Mouse (Mus musculus): Measurements from ENCODE around the gene Ttll10.

Ttll10 gene

DNA sequence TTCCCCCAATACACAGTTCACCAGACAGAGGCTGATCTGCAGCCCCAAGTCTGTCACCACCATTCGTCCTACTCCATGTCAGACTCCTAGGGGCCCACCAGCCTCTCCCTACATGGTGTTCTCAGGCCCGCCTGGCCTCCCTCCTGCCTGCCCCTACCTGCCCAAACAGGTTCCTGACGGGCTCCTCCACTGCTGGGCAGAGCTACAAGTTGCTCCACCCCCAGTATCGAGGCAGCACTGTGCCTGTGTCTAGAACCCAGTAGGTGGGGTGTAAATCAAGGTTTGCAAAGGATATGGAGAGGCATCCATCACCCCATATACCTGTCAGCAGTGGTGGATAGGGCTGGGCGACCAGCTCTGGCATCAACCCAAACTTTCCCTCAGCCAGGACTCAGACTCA, at the start of gene Ttll10:
Ttll10 (minus strand) TSS at position 154 of the 400 bp plus-strand sequence.
- no peak for DNase-seq

GRCm38 (mm10) chr4:156103342-156103741, 44.1 kb upstream of the Ttll10 start:
- no peak for DNase-seq

DNA sequence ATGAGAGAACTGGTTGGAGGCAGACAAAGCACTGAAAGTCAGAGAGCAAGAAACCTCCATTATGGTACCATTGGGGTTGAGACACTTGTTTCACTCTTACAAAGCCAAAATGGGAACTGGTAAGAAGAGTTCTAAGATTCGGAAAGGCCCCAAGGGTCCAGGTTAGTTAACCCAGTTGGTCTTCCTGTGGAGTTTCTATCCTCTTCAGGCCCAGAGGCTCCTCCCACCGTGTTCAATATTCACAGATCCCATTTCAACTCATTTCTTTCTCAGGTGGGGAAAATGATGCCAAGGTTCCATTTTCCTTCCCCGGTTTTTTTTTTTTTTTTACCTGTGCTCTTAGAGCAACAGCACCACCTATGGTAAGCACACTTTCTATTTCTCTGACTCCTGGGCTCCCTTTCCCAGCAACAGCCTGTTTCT, 42.3 kb upstream of the Ttll10 start:
- DNase-seq, result no peak

- no peak for DNase-seq
Observed at GRCm38 (mm10) chr4:156100501-156100900, 41.3 kb upstream of the Ttll10 start.

DNA sequence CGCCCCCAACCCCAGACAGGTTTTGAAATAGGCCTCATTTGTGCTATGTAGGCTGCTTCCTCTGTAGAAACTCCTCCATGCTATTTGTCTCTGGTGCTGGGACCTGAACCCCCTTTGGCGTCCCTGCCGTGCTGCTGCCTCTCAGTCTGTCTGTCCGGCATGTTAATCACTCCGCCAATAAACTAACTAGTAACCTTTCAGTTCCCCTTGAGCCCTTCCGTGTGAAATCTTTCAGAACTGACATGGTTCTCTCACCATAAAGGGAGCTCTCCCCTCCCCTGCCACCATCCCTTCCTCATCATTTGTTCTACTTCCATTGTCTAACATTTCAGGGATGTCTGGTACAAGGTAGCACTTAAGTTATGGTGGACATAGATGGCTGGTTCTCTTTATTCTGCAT, 40.2 kb upstream of the Ttll10 start:
- DNase-seq, result no peak

DNA sequence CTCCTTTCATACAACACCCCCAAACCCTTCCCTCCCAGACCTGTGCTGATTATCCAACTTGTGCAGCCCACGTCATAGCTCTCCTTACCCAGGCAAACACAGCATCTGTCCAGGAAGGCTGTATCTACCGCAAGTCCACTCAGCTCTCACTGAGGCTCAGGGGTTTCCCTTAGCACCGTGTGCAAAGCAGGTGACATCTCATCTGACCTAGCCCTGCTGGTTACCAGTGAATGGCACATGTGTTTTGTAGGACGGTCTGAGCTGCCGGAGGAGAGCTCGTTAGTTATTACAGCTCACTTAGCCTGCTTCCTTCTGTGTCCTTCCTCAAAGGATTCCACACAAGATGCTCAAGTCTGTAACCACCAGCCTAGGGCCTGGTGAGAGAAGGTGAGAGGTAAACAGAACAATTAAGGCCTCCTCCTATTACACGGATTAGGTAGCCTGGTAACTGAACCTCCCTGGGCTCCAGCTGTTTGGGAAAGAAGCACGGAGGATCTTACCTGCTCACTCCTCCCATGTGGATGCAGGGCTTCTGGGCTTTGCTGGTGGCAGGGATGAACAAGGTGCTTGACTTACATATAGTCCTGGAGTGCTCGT, 38.7 kb upstream of the Ttll10 start:
- DNase-seq, result no peak

- no peak for DNase-seq
Observed at GRCm38 (mm10) chr4:156096191-156096590, 37.0 kb upstream of the Ttll10 start.

DNA sequence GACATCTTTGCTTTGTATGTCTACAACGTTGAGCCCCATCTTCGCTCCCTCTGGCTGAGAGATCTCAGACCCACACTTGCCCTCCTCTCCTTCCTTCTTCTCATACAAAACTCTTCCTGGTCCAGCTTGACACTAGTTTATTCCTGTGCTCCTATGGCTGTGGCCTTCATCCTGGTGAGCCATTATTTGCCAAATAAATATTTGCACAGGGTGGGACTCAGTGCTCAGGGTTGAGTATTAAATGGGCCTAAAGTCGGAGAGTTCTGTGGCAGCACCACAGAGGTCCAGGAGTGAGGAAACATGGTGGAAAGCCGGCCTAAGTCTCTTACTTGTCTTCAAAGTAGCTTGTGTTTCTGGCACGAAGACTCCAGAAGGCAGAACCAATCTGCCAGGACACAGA, 34.5 kb upstream of the Ttll10 start:
- no peak for DNase-seq

DNA sequence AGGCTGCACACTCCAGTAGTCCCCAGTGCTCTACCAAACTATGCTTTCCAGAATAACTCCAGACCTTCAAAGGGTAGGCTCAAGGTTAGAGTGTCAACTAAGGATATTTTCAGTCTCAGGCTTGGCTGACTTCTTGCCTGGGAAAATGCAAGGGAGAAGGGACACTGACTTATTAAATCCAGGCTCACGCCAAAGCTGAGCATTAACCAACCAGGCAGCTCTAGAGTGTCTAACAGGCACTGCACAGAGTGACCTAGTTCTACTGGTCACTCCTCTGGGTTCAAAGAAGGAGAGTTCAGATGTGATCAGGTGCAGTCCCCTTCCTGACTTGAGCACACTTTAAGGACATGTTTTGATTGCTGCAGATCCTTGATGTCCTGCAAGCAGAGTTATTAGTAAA, 33.6 kb upstream of the Ttll10 start:
- no peak for DNase-seq

GRCm38 (mm10) chr4:156091236-156091635, 32.0 kb upstream of the Ttll10 start:
- no peak for DNase-seq

GRCm38 (mm10) chr4:156087398-156088087, 28.3 kb upstream of the Ttll10 start:
- no peak for DNase-seq

DNA sequence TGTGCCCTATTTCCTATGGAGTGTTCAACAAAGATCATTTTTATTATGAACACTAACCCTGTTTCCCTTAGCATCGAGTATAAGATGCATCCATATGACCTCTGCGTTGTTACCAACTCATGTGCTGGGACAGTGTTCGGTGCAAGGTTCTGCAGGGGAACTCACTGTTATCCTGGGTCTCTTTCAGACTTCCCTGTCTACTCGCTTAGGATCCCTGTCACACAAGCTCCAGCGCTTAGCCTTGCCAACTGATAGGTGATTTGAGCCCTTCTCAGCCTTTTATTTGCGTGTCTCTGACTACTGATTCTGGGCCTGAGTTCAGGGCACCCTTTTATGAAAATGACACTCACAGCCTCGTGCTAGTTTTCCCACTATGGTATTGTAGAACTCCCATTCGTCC, 26.0 kb upstream of the Ttll10 start:
- no peak for DNase-seq

DNA sequence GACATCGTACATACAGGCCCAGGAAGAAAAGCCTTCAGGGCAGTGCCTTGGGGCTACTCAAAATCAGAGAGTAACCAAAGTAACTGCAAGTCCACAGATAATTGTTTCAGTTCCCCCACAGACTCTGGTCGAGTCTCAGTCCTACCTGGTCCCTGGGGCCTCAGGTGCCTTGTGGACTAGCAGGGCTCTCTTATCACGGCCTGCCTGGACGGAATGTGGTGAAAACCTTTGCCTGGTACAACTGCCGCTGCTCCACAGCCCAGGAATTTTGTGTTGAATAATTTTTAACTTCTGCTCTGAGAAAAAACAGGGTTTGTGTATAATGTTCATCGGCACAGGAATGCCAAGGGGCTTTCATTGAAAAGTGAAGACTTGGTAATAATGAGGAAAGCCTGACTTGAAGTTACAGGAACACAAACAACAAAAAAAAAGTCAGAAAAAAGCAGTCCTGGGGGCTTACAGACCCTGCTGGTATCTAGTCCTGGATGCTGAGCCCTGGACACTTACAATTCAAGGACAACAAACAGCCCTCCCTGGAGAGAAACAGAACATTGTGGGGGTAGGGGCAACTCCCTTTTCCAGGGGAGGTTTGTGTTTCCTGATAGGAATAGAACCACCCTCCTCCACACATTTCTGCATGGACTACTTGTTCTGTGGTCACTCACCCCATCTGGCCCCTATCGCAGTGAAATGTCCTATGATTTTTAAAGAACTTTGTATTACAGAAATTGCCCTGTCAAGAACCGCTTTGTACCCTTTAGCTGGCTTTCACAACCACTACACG, 25.1 kb upstream of the Ttll10 start:
- no peak for DNase-seq

GRCm38 (mm10) chr4:156083348-156083747, 24.1 kb upstream of the Ttll10 start:
- DNase-seq, result no peak

GRCm38 (mm10) chr4:156082621-156083234, 23.5 kb upstream of the Ttll10 start:
- DNase-seq, result no peak

- no peak for DNase-seq
Observed at GRCm38 (mm10) chr4:156077499-156078301, 18.5 kb upstream of the Ttll10 start.

- no peak for DNase-seq
Observed at GRCm38 (mm10) chr4:156076911-156077382, 17.7 kb upstream of the Ttll10 start.

- no peak for DNase-seq
Observed at GRCm38 (mm10) chr4:156070716-156071115, 11.5 kb upstream of the Ttll10 start.

DNA sequence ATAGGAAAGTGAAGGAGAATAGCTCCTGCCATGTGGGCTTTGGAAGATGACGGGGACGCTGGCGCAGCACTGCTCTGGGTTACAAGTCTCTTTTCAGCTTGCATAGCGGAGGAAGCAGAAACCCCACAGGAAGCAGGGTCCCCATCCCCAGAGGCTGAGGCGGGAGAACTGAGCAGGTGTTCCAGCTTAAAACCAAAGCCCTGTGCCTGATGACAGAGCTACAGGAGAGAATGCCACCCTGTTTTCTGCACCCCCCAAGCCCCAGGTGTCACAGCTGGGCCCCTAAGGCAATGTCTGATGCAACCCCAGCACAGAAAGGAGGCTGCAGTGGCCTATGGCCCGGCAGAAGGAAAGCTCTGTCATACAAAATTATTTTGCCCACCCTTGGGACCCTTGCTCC, 11.1 kb upstream of the Ttll10 start:
- no peak for DNase-seq

DNA sequence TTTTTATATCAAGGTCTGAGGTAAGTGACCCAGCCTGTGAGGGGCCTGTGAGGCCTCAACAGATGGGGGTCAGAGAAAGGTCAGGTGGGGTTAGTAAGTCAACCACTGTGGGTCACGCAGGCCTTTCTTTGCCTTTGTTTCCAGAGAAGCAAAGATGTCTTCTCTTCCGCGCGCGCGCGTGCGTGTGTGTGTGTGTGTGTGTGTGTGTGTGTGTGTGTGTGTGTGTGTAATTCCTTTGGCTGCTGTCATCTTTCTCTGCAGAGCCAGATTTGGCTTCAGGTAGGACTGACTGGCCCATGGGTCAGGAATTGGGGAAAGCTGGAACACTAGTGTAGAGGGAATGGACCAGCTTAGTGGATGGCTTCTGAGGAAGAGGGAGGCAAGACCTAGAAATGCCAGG, 10.5 kb upstream of the Ttll10 start:
- no peak for DNase-seq

DNA sequence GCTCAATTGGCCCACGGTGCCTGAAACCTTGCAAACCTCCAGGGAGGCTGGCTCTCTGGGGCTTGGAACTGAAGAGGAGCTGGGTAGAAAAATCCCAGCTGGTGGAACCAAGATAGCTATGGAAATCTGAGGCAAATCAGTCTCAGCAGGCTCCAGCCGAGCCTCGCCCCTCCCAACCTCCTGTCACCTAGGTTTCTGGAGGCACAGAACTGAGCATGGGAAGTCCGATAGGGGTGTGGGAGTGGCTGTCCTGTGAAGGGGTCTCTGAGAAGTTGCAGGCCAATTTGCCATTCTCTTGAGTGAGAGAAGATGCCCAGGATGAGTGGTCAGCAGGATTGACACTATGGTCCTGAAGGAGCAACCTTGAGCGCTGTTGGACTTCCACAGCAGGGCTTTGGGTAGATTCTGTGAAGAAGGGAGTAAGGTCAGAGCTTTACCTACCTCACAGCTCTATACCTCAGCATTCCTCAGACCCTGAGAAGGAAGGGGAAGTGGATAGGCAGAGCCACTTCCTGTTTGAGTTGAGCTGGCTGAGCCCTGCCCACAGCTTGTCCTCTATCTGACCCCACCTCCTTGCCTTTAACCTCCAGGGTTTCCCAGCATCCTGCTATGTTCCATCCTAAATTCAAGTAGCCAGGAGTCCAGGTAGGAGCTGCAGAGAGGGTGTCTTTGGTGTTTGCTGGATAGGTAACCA, 8.2 kb upstream of the Ttll10 start:
- no peak for DNase-seq
